Mouse (Mus musculus) heart, embryonic 14.5 days (tissue): Measurements from ENCODE around the gene Plpp4. TPM values are rescaled to one million over a fixed set of nuclear protein-coding genes. Genes with fewer than 3 reads are reported as not detected.

Experiments used
- ATAC-seq: fragments of 200-750 bp; cut with Nextera tagmentation; 2 replicates; pipeline ENCODE4 v1.8.0; 2017; ENCODE audit warnings: low read depth, moderate TSS enrichment; ENCODE audit not compliant: insufficient number of reproducible peaks, insufficient read depth, low FRiP score
- H3K27ac ChIP-seq, 2 experiments: fragments of 200-500 bp in 1 of 2; fragments of 300-500 bp in 1 of 2; sonication (generic) in 1 of 2; replicated peaks in 1 of 2; 2 replicates each; pipeline ENCODE4 v1.5.1; 2012 to 2014; ENCODE audit warnings: low read depth in 2 of 2, low read length in 2 of 2, control low read depth in 1 of 2, mild to moderate bottlenecking in 1 of 2, mixed read lengths in 1 of 2; ENCODE audit not compliant: control insufficient read depth in 1 of 2, insufficient read depth in 1 of 2
- H3K27me3 ChIP-seq: fragments of 300-500 bp; sonication (generic); 2 replicates; pipeline ENCODE4 v1.6.1; 2014; ENCODE audit warnings: mild to moderate bottlenecking, low read length, control low read depth; ENCODE audit not compliant: control insufficient read depth, insufficient read depth
- H3K36me3 ChIP-seq: fragments of 300-500 bp; sonication (generic); 2 replicates; pipeline ENCODE4 v1.6.1; 2014; ENCODE audit warnings: mild to moderate bottlenecking, control low read depth, low read length, mixed read lengths; ENCODE audit not compliant: control insufficient read depth, insufficient read depth
- H3K4me1 ChIP-seq, 2 experiments: fragments of 200-500 bp in 1 of 2; fragments of 300-500 bp in 1 of 2; sonication (generic) in 1 of 2; 2 replicates each; pipeline ENCODE4 v1.6.1; 2012 to 2014; ENCODE audit warnings: low read length in 2 of 2, control low read depth in 1 of 2, mixed read lengths in 1 of 2; ENCODE audit not compliant: control insufficient read depth in 2 of 2, insufficient read depth in 2 of 2
- H3K4me2 ChIP-seq: fragments of 300-500 bp; sonication (generic); 2 replicates; pipeline ENCODE4 v1.6.1; 2014; ENCODE audit warnings: mild to moderate bottlenecking, low read length
- H3K4me3 ChIP-seq, 2 experiments: fragments of 200-500 bp in 1 of 2; fragments of 300-500 bp in 1 of 2; sonication (generic) in 1 of 2; 2 replicates each; pipeline ENCODE4 v1.5.1; 2012 to 2014; ENCODE audit warnings: low read length in 2 of 2, mild to moderate bottlenecking in 2 of 2, control low read depth in 1 of 2, low read depth in 1 of 2, moderate library complexity in 1 of 2; ENCODE audit not compliant: control insufficient read depth in 1 of 2, insufficient read depth in 1 of 2
- H3K9ac ChIP-seq: fragments of 300-500 bp; sonication (generic); 2 replicates; pipeline ENCODE4 v1.6.1; 2014; ENCODE audit warnings: mild to moderate bottlenecking, low read length
- H3K9me3 ChIP-seq: fragments of 300-500 bp; sonication (generic); 2 replicates; pipeline ENCODE4 v1.6.1; 2016; ENCODE audit warnings: low read length, control low read depth; ENCODE audit not compliant: control insufficient read depth
- WGBS: fragments of 180-500 bp; shearing (Covaris S2); extraction: QIAGEN DNeasy Blood & Tissue Kit; methylation state at CpG from one replicate; pipeline ENCODE4 v1.1.7; 2014; 5-methylcytosine and 5-hydroxymethylcytosine counted together
- polyA plus RNA-seq: library from polyadenylated mRNA; unstranded; fragments of >200 nt; fragmentation: Nextera tagmentation; extraction: Ambion mirVana; gene quantifications from 2 replicates; pipeline ENCODE4 v1.2.1, GENCODE M21; 2014

The Plpp4 gene
- polyA plus RNA-seq, 1 experiment from 2014 or later = 0.69 TPM

GRCm38 (mm10) chr7:129274726-129275125 lies 17.9 kb downstream of the Plpp4 start:
- H3K27ac ChIP-seq = no peak overlapping the region
- H3K4me3 ChIP-seq = no peak overlapping the region
- no peaks in the 10 kb centered on the region for H3K9me3 ChIP-seq
- no peak overlapping the region for H3K4me2 ChIP-seq
- no peaks in the 10 kb centered on the region for H3K27me3 ChIP-seq
- 77% methylated on average over 5 of the region's 5 CpGs for WGBS
- H3K36me3 ChIP-seq = no peaks in the 10 kb centered on the region
- no peak overlapping the region for H3K9ac ChIP-seq
- H3K4me1 ChIP-seq = no peaks in the 10 kb centered on the region
- no peak for ATAC-seq

- no peaks in the 10 kb centered on the region for H3K9me3 ChIP-seq
- no peak overlapping the region for H3K9ac ChIP-seq
- H3K27ac ChIP-seq = no peak overlapping the region
- no peaks in the 10 kb centered on the region for H3K27me3 ChIP-seq
- H3K4me3 ChIP-seq = no peak overlapping the region
- no peak for ATAC-seq
- no peaks in the 10 kb centered on the region for H3K4me1 ChIP-seq
- WGBS = 81% methylated on average over 5 of the region's 5 CpGs
- no peak overlapping the region for H3K4me2 ChIP-seq
- no peaks in the 10 kb centered on the region for H3K36me3 ChIP-seq
Observed at GRCm38 (mm10) chr7:129277751-129278150, 20.9 kb downstream of the Plpp4 start.

GRCm38 (mm10) chr7:129278801-129279200 lies 22.0 kb downstream of the Plpp4 start:
- H3K27me3 ChIP-seq = no peaks in the 10 kb centered on the region
- no peak overlapping the region for H3K9ac ChIP-seq
- H3K36me3 ChIP-seq = no peaks in the 10 kb centered on the region
- whole genome bisulfite sequencing = 92% methylated on average over 4 of the region's 4 CpGs
- no peak overlapping the region for H3K4me2 ChIP-seq
- H3K27ac ChIP-seq = no peak overlapping the region
- no peaks in the 10 kb centered on the region for H3K9me3 ChIP-seq
- no peaks in the 10 kb centered on the region for H3K4me1 ChIP-seq
- no peak overlapping the region for H3K4me3 ChIP-seq
- no peak for ATAC-seq

GRCm38 (mm10) chr7:129279261-129279660 lies 22.4 kb downstream of the Plpp4 start:
- 60% methylated on average over 4 of the region's 4 CpGs for WGBS
- Histone ChIP-seq H3K27me3 (no peaks in the 10 kb centered on the region), H3K4me3 (no peak overlapping the region)

GRCm38 (mm10) chr7:129281966-129282365 lies 25.1 kb downstream of the Plpp4 start:
- no peaks in the 10 kb centered on the region for H3K9me3 ChIP-seq
- no peaks in the 10 kb centered on the region for H3K27me3 ChIP-seq
- ATAC-seq = no peak
- WGBS = 80% methylated on average over 4 of the region's 4 CpGs
- no peak overlapping the region for H3K4me2 ChIP-seq
- no peak overlapping the region for H3K27ac ChIP-seq
- no peaks in the 10 kb centered on the region for H3K4me1 ChIP-seq
- no peak overlapping the region for H3K9ac ChIP-seq
- H3K36me3 ChIP-seq = no peaks in the 10 kb centered on the region
- no peak overlapping the region for H3K4me3 ChIP-seq

More at GRCm38 (mm10) chr7:129279261-129279660, 22.4 kb downstream of the Plpp4 start:
- H3K9me3 ChIP-seq = no peaks in the 10 kb centered on the region
- H3K4me1 ChIP-seq = no peaks in the 10 kb centered on the region
- H3K4me2 ChIP-seq = no peak overlapping the region
- no peaks in the 10 kb centered on the region for H3K36me3 ChIP-seq
- no peak overlapping the region for H3K27ac ChIP-seq
- no peak overlapping the region for H3K9ac ChIP-seq
- no peak for ATAC-seq

DNA sequence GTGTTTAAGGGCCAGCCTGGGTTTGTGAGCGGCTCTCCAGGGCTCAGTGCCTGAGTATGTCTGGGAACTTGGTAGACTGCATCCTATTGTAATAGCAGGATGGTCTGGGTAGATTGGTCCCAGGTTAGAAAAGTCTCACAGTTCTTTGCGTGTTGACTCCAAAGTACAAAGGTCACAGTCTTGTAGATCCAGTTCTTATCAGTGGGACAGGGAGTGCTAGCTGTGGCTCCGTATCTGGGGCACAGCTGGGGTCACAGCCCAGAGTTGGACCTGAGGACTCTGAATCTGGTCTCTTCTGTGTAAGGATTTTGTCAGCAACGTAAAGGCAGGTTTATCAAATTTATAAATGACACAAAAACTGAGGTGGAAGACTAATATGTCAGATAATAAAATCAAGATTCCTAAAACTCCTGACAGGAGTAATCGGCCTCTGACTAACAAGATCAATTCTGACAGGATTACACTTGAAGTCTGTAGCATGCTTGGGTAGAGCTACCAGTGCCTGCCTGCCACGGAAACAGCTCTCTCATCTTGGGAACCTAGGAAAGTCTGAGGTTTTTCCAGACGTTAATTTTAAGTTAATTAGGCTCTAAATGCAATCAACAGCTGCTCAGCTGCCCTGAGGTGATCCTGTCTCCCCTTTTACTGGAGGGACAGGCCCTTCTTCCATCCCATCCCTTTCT lies 28.5 kb downstream of the Plpp4 start:
- WGBS = 32% methylated on average over 7 of the region's 7 CpGs
- no peak for ATAC-seq
- H3K27me3 ChIP-seq = no peaks in the 10 kb centered on the region
- H3K9me3 ChIP-seq = no peaks in the 10 kb centered on the region
- no peaks in the 10 kb centered on the region for H3K4me1 ChIP-seq
- H3K9ac ChIP-seq = no peak overlapping the region
- H3K4me3 ChIP-seq = no peak overlapping the region
- no peak overlapping the region for H3K27ac ChIP-seq
- H3K36me3 ChIP-seq = no peaks in the 10 kb centered on the region
- H3K4me2 ChIP-seq = no peak overlapping the region

DNA sequence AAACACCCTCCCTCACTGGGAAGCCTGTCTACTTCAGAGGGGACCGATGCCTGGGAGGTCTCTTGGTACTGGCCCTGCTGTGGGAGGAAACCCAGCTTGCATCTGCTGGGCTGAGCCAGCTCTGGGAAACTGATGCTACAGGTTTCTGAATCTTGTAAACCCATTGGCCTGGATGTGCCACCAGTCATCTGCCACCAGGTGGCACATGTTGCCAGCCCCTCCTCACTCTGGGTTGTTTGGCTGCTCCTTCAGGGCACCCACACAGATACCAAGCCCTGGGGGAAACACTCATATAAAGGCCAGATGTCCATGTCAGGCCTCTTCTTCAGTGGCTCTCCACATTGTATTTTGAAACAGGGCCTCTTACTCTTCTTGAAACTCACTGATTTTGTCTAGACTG lies 36.4 kb downstream of the Plpp4 start:
- H3K4me2 ChIP-seq = no peak overlapping the region
- H3K27ac ChIP-seq = no peak overlapping the region
- no peak overlapping the region for H3K9ac ChIP-seq
- H3K36me3 ChIP-seq = no peaks in the 10 kb centered on the region
- H3K9me3 ChIP-seq = no peaks in the 10 kb centered on the region
- no peak for ATAC-seq
- 91% methylated on average over 1 of the region's 1 CpGs for WGBS
- no peaks in the 10 kb centered on the region for H3K4me1 ChIP-seq
- no peak overlapping the region for H3K4me3 ChIP-seq
- H3K27me3 ChIP-seq = no peaks in the 10 kb centered on the region

DNA sequence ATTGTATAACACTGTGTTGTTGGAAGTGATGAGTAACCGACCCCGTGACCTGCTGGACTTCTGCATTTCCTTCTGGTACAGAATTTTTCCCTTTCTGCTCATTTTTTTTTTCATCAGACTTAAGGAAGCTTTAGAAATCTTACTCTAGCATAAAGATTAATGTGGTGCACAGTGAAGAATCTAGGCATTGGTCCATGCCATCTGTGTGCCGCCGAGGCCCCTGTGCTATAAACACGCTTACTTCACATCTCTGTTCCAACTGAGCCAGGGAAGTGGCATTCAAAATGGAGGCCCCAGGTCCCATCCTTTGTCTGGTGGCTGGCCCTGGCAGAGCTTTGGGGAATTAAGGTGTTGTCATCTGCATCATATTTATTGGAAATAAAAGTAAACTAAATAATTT lies 44.8 kb downstream of the Plpp4 start:
- 91% methylated on average over 5 of the region's 5 CpGs for WGBS
- no peaks in the 10 kb centered on the region for H3K9me3 ChIP-seq
- no peaks in the 10 kb centered on the region for H3K4me1 ChIP-seq
- H3K4me2 ChIP-seq = no peak overlapping the region
- ATAC-seq = no peak
- H3K36me3 ChIP-seq = no peaks in the 10 kb centered on the region
- H3K27ac ChIP-seq = no peak overlapping the region
- H3K4me3 ChIP-seq = no peak overlapping the region
- no peaks in the 10 kb centered on the region for H3K27me3 ChIP-seq
- no peak overlapping the region for H3K9ac ChIP-seq
